Mouse (Mus musculus) testis, adult 2 months (tissue): ENCODE measurements around the gene Gpr82.

Experiments used
- CTCF ChIP-seq: fragments of 200-500 bp; IDR thresholded peaks from 2 replicates; pipeline ENCODE4 v1.5.1; 2012; ENCODE audit warnings: low read depth, mild to moderate bottlenecking, inconsistent platforms, low read length, moderate library complexity; ENCODE audit not compliant: control insufficient read depth, insufficient read depth, insufficient replicate concordance
- POLR2A ChIP-seq: fragments of 200-500 bp; IDR thresholded peaks from 2 replicates; pipeline ENCODE4 v1.6.1; 2012; ENCODE audit warnings: low read depth, mild to moderate bottlenecking, inconsistent platforms, low read length, moderate library complexity; ENCODE audit not compliant: control insufficient read depth

DNA sequence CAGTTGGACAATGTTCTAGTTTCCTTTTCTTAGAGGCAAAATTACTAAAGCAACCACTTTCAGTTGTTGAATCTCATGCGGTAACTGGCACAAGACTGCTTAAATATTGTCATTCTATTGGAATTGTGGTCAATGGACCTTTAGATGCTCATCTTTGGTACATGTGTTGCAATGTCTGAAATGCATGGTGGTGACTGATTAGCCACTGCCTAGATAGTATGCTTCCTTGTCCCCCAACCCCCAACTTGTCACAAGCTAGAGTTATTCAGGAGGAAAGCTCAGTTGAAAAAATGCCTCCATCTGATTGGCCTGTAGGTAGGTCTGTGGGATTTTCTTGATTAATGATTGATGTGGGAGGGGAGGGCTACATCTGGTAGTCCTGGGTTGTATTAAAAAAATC is 43.9 kb upstream of the Gpr82 start:
- TF ChIP-seq CTCF = no peak
- no peak for TF ChIP-seq POLR2A
